Mouse (Mus musculus): Measurements from ENCODE around the gene 1700023F06Rik.

DNA sequence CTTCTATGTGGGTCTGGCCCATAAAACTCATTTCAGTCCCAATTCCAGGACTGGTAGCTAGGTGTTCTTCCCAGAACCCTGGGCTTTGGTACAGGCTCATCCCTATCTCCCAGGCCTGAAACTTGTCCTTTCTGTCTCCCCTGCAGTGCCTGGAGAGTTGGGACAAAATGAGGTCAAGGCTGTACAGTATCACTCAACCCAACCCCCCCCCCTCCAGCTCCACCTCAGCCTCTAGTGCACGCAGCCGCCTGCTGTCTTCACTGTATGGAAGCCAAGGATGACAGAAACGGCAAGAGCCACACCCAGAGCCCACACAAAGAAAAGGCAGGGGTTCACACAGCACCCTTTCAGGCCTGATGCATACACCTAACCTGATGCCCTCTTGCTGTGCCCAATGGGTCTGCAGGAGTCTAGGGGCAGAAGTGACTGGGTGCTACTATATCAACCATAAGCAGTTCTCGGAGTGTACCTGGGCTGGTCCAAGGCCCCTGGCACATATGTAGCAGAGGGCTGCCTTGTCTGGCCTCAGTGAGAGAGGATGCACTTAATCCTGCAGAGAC, 38.5 kb upstream of the 1700023F06Rik start:
- TF ChIP-seq EP300 (IDR thresholded peaks at IDR 0.05): no peak
- TF ChIP-seq CTCF (IDR thresholded peaks at IDR 0.05): no peak

Data from lung, postnatal 0 days (tissue).